Mouse (Mus musculus) activated CD4-positive, CD25-positive, alpha-beta regulatory T cell, adult 4 months (primary cell): ENCODE data around the gene Ranbp1. TPM values are rescaled to one million over a fixed set of nuclear protein-coding genes. Genes with fewer than 3 reads are reported as not detected.
A peak's percentile ranks its signal among the peaks of the same experiment; 100 is the strongest.

Experiments used
- ATAC-seq: one replicate; pipeline ENCODE4 v1.8.0; 2017
- polyA plus RNA-seq, 2 experiments: library from polyadenylated mRNA; unstranded; fragments of 100-300 nt; shearing (Covaris generic); gene quantifications; one replicate each; pipeline ENCODE4 v1.2.1; 2017

The Ranbp1 gene
- polyA plus RNA-seq, result 100 to 1,000 TPM; 186 to 213 TPM

- peak; percentile 92 for ATAC-seq
Observed at GRCm38 (mm10) chr16:18248433-18249363, at the start of gene Ranbp1, which contains the start of gene Trmt2a. TSS of gene Ranbp1 (minus strand) at chr16:18248732. TSS of gene Trmt2a (plus strand) at chr16:18248679.

- ATAC-seq, result peak; percentile 1
Observed at GRCm38 (mm10) chr16:18289614-18290013, 41.1 kb upstream of the Ranbp1 start.

GRCm38 (mm10) chr16:18289067-18289588 is 40.6 kb upstream of the Ranbp1 start, which contains the start of gene Dgcr8:
TSS of gene Dgcr8 (minus strand) at chr16:18289246.
- peak; percentile 96 for ATAC-seq

GRCm38 (mm10) chr16:18288581-18289061 is 40.1 kb upstream of the Ranbp1 start:
- peak; percentile 71 for ATAC-seq

GRCm38 (mm10) chr16:18288166-18288565 is 39.6 kb upstream of the Ranbp1 start:
- no peak for ATAC-seq

GRCm38 (mm10) chr16:18275166-18275565 is 26.6 kb upstream of the Ranbp1 start:
- ATAC-seq, result no peak

- ATAC-seq, result no peak
Observed at GRCm38 (mm10) chr16:18268182-18268581, 19.6 kb upstream of the Ranbp1 start.

- ATAC-seq, result no peak
Observed at GRCm38 (mm10) chr16:18265024-18265423, 16.5 kb upstream of the Ranbp1 start.

GRCm38 (mm10) chr16:18258221-18258620 is 9.7 kb upstream of the Ranbp1 start, which contains the start of gene Gm49776:
TSS of gene Gm49776 (minus strand) at chr16:18258321.
- no peak for ATAC-seq

GRCm38 (mm10) chr16:18253866-18254265 is 5.3 kb upstream of the Ranbp1 start:
- ATAC-seq, result no peak

GRCm38 (mm10) chr16:18252736-18253135 is 4.2 kb upstream of the Ranbp1 start:
- no peak for ATAC-seq

GRCm38 (mm10) chr16:18250828-18251790 is 2.6 kb upstream of the Ranbp1 start:
- no peak for ATAC-seq

GRCm38 (mm10) chr16:18250231-18250630 is 1.7 kb upstream of the Ranbp1 start:
- ATAC-seq, result no peak

- no peak for ATAC-seq
Observed at GRCm38 (mm10) chr16:18249364-18249967, 934 bp upstream of the Ranbp1 start.

GRCm38 (mm10) chr16:18247521-18248399 is 772 bp downstream of the Ranbp1 start:
- no peak for ATAC-seq

- no peak for ATAC-seq
Observed at GRCm38 (mm10) chr16:18241581-18241980, 7.0 kb downstream of the Ranbp1 start.

- no peak for ATAC-seq
Observed at GRCm38 (mm10) chr16:18236676-18237501, 11.6 kb downstream of the Ranbp1 start.

GRCm38 (mm10) chr16:18235389-18236065 is 13.0 kb downstream of the Ranbp1 start:
- peak; percentile 23 for ATAC-seq

GRCm38 (mm10) chr16:18234671-18235388 is 13.7 kb downstream of the Ranbp1 start, which contains the start of gene Zdhhc8:
TSS of gene Zdhhc8 (minus strand) at chr16:18235136.
- ATAC-seq, result peak; percentile 59
